Mouse (Mus musculus): ENCODE measurements around the gene Slc35a1.

DNA sequence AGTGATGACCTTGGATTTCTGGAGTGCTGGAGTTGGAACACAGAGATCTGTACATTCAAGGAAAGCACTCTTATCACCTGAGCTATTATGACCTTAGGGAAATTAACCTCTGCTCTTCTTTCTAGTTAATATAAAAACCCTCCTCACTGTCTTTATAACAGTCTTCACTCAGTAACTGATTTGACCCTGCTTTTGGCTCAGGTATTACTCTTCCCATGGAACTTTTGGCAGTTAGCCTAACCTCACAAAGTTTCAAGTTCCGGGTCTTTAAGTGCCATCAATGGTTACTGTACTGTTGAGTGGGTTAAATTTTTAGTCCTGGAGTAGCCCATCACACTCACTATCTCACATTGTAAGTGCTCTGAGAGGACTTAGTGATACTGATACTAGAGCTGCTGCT, 57.3 kb downstream of the Slc35a1 start:
- TF ChIP-seq MAZ (IDR thresholded peaks at IDR 0.05; ENCODE audit: low read depth, low read length) (no peak), CTCF (conservative IDR thresholded peaks at IDR 0.05 in 1 of 2, IDR thresholded peaks at IDR 0.05 in 1 of 2; ENCODE audit: low read depth in 2 of 2, low read length in 2 of 2) (no peak), HCFC1 (IDR thresholded peaks at IDR 0.05; ENCODE audit: low read depth, low read length) (no peak), POLR2A (IDR thresholded peaks at IDR 0.05; ENCODE audit: low read depth, low read length) (no peak), RCOR1 (conservative IDR thresholded peaks at IDR 0.05; ENCODE audit: low read depth, low read length) (no peak), ZNF384 (IDR thresholded peaks at IDR 0.05; ENCODE audit: low read depth, low read length) (no peak)
